Mouse (Mus musculus) splenic B cell, adult 2 months (primary cell): ENCODE measurements around the gene Vkorc1.
"Not testable (repeated sequence)": the region's sequence is repeated elsewhere in the genome, so short reads cannot be mapped to it uniquely, and the experiment has no call there.

Experiments
- DNase-seq: peaks from one replicate; pipeline ENCODE4 v3.0.0-alpha.2; 2011; ENCODE audit warnings: low read depth, low spot score
- H3K27me3 ChIP-seq: 2 replicates; pipeline ENCODE4 v1.6.1; 2012; ENCODE audit warnings: mild to moderate bottlenecking, low read length, moderate library complexity, mixed read lengths; ENCODE audit not compliant: control insufficient read depth, poor library complexity, insufficient read depth, severe bottlenecking
- H3K36me3 ChIP-seq: 2 replicates; pipeline ENCODE4 v1.6.1; 2012; ENCODE audit warnings: mild to moderate bottlenecking, low read length, moderate library complexity, mixed read lengths; ENCODE audit not compliant: control insufficient read depth, poor library complexity, insufficient read depth, severe bottlenecking

Gene Vkorc1

GRCm38 (mm10) chr7:127895442-127895841 is at the start of gene Vkorc1, which contains the start of gene Gm21974:
Gene Vkorc1 (minus strand): TSS chr7:127895617.
Gene Gm21974 (minus strand): TSS chr7:127895454.
- Histone ChIP-seq H3K27me3 (no peaks in the 10 kb centered on the region), H3K36me3 (no peaks in the 10 kb centered on the region)
- DNase-seq = peak; percentile 90

GRCm38 (mm10) chr7:127944614-127945013 is 49.2 kb upstream of the Vkorc1 start:
- DNase-seq = no peak
- no peaks in the 10 kb centered on the region for H3K36me3 ChIP-seq
- H3K27me3 ChIP-seq = no peaks in the 10 kb centered on the region

- H3K36me3 ChIP-seq, H3K27me3 ChIP-seq: not testable (repeated sequence)
- peak; percentile 55 for DNase-seq
Observed at GRCm38 (mm10) chr7:127942097-127942496, 46.7 kb upstream of the Vkorc1 start.

GRCm38 (mm10) chr7:127936216-127936884 is 40.9 kb upstream of the Vkorc1 start:
- DNase-seq = no peak
- H3K36me3 ChIP-seq = no peaks in the 10 kb centered on the region
- no peaks in the 10 kb centered on the region for H3K27me3 ChIP-seq

- H3K27me3 ChIP-seq = no peaks in the 10 kb centered on the region
- no peaks in the 10 kb centered on the region for H3K36me3 ChIP-seq
- DNase-seq = no peak
Observed at GRCm38 (mm10) chr7:127935748-127936159, 40.3 kb upstream of the Vkorc1 start.

GRCm38 (mm10) chr7:127935028-127935722 is 39.8 kb upstream of the Vkorc1 start:
- Histone ChIP-seq H3K27me3 (no peaks in the 10 kb centered on the region), H3K36me3 (no peaks in the 10 kb centered on the region)
- peak; percentile 97 for DNase-seq

GRCm38 (mm10) chr7:127934075-127934474 is 38.7 kb upstream of the Vkorc1 start:
- no peak for DNase-seq
- H3K27me3 ChIP-seq = no peaks in the 10 kb centered on the region
- H3K36me3 ChIP-seq = no peaks in the 10 kb centered on the region

GRCm38 (mm10) chr7:127932273-127933031 is 37.0 kb upstream of the Vkorc1 start:
- Histone ChIP-seq H3K36me3 (no peaks in the 10 kb centered on the region), H3K27me3 (no peaks in the 10 kb centered on the region)
- no peak for DNase-seq

- no peaks in the 10 kb centered on the region for H3K36me3 ChIP-seq
- no peaks in the 10 kb centered on the region for H3K27me3 ChIP-seq
- DNase-seq = no peak
Observed at GRCm38 (mm10) chr7:127931351-127932135, 36.1 kb upstream of the Vkorc1 start.

- Histone ChIP-seq H3K27me3 (no peaks in the 10 kb centered on the region), H3K36me3 (no peaks in the 10 kb centered on the region)
- DNase-seq = no peak
Observed at GRCm38 (mm10) chr7:127930636-127931035, 35.2 kb upstream of the Vkorc1 start.

- Histone ChIP-seq H3K36me3 (no peaks in the 10 kb centered on the region), H3K27me3 (no peaks in the 10 kb centered on the region)
- no peak for DNase-seq
Observed at GRCm38 (mm10) chr7:127929923-127930322, 34.5 kb upstream of the Vkorc1 start, which contains the start of gene Prss8. Gene Prss8 (minus strand): TSS chr7:127930104.

- DNase-seq = no peak
- no peaks in the 10 kb centered on the region for H3K27me3 ChIP-seq
Observed at GRCm38 (mm10) chr7:127928596-127928995, 33.2 kb upstream of the Vkorc1 start.

GRCm38 (mm10) chr7:127927726-127928125 is 32.3 kb upstream of the Vkorc1 start:
- Histone ChIP-seq H3K36me3 (no peaks in the 10 kb centered on the region), H3K27me3 (no peaks in the 10 kb centered on the region)
- DNase-seq = no peak

More at GRCm38 (mm10) chr7:127928596-127928995, 33.2 kb upstream of the Vkorc1 start:
- no peaks in the 10 kb centered on the region for H3K36me3 ChIP-seq

GRCm38 (mm10) chr7:127926846-127927245 is 31.4 kb upstream of the Vkorc1 start:
- no peak for DNase-seq
- H3K27me3 ChIP-seq = no peaks in the 10 kb centered on the region
- no peaks in the 10 kb centered on the region for H3K36me3 ChIP-seq
